Mouse (Mus musculus): ENCODE data around the gene Pax6.
A peak's percentile ranks its signal among the peaks of the same experiment; 100 is the strongest.

Gene Pax6

GRCm38 (mm10) chr2:105671798-105672595 lies 3.3 kb downstream of the Pax6 start:
- DNase-seq = peak; percentile 55

GRCm38 (mm10) chr2:105672596-105672960 lies 3.9 kb downstream of the Pax6 start:
- peak; percentile 61 for DNase-seq

- DNase-seq = peak; percentile 60
These were observed 4.4 kb downstream of the Pax6 start for GRCm38 (mm10) chr2:105673054-105673453.

GRCm38 (mm10) chr2:105673631-105674060 lies 4.9 kb downstream of the Pax6 start:
- DNase-seq = peak; percentile 86

GRCm38 (mm10) chr2:105674061-105674874 lies 5.6 kb downstream of the Pax6 start:
- DNase-seq = peak; percentile 70

- peak; percentile 96 for DNase-seq
These were observed 6.4 kb downstream of the Pax6 start for GRCm38 (mm10) chr2:105674875-105675729.

GRCm38 (mm10) chr2:105675730-105676079 lies 7.0 kb downstream of the Pax6 start:
- DNase-seq = no peak

GRCm38 (mm10) chr2:105676080-105676908 lies 7.6 kb downstream of the Pax6 start:
- DNase-seq = peak; percentile 64

GRCm38 (mm10) chr2:105676909-105677433 lies 8.3 kb downstream of the Pax6 start:
- DNase-seq = no peak

GRCm38 (mm10) chr2:105677434-105678105 lies 8.9 kb downstream of the Pax6 start:
- DNase-seq = no peak

GRCm38 (mm10) chr2:105678306-105678705 lies 9.6 kb downstream of the Pax6 start:
- DNase-seq = no peak

- DNase-seq = no peak
These were observed 10.2 kb downstream of the Pax6 start for GRCm38 (mm10) chr2:105678880-105679321.

- no peak for DNase-seq
These were observed 10.6 kb downstream of the Pax6 start for GRCm38 (mm10) chr2:105679331-105679730.

GRCm38 (mm10) chr2:105680146-105680998 lies 11.7 kb downstream of the Pax6 start:
- DNase-seq = peak; percentile 67

GRCm38 (mm10) chr2:105680999-105681710 lies 12.5 kb downstream of the Pax6 start:
- DNase-seq = peak; percentile 61

- DNase-seq = peak; percentile 74
These were observed 13.4 kb downstream of the Pax6 start for GRCm38 (mm10) chr2:105682011-105682501.

- peak; percentile 69 for DNase-seq
These were observed 14.1 kb downstream of the Pax6 start for GRCm38 (mm10) chr2:105682634-105683351.

- peak; percentile 60 for DNase-seq
These were observed 15.2 kb downstream of the Pax6 start for GRCm38 (mm10) chr2:105683771-105684410.

Data from cerebellum, adult 11-12 months (tissue).